Comparison of ENCODE assay signal across 12 mouse cellular contexts in the genomic region with DNA sequence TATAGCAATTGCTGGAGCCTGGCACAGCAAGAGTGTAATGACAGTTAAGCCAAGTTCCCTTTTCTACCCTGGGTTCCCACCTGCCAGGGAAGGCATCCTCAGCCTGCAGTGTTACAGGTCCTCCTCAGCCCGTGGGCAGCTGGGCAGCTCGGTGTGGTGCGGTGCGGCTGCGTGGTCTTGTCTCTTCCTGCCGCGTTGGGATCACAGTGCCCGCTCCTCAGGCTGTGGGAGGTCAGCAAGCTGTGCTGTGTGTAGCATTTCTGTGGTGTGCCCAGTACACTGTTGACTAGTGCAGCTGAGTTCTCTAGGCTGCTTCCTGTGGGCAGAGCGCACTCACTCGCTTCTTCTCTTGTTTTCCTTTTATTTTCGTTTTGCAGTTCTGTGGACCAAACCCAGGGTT. TPM values are rescaled to one million over a fixed set of nuclear protein-coding genes. Genes with fewer than 3 reads are reported as not detected.
DNase-seq lines count a peak whose midpoint lies in the region; ATAC-seq and TF ChIP-seq lines count a peak whose summit lies in the region.
"Had no signal": no experiment of that assay in that cellular context is flagged by ENCODE, and none has a peak within 500 bp of the region (broad histone marks: within the 10 kb centered on the region; RNA-seq: fewer than 3 reads in every experiment).

No protein-coding gene starts in this region.

- H3K4me1 ChIP-seq in forebrain, embryonic 14.5 days (ENCODE audit: control insufficient read depth, insufficient read depth, low read length): no peaks in the 10 kb centered on the region
- H3K4me1 ChIP-seq: heart, embryonic 12.5 days; limb, embryonic 12.5 days had no signal

- ATAC-seq in activated CD4-positive, CD25-positive, alpha-beta regulatory T cell, adult 4 months: peak; percentile 91
- peak; percentile 81 for ATAC-seq in megakaryocyte progenitor cell, adult 5-6 weeks (replicated peaks; ENCODE audit: poor library complexity)
- no peak for ATAC-seq in forebrain, embryonic 14.5 days

- H3K27ac ChIP-seq in gastrocnemius, adult 2 months: no peak overlapping the region
- no peak overlapping the region for H3K27ac ChIP-seq in forebrain, embryonic 14.5 days (ENCODE audit: low read depth, low read length)
- H3K27ac ChIP-seq: hindbrain, embryonic 14.5 days; limb, embryonic 12.5 days had no signal

- intact Hi-C loops in gastrocnemius, adult 2 months (cut with DNase I): no loop called here

- no peak overlapping the region for H3K9ac ChIP-seq in forebrain, embryonic 14.5 days (ENCODE audit: low read length)
- H3K9ac ChIP-seq: heart, embryonic 12.5 days; hindbrain, embryonic 14.5 days; limb, embryonic 12.5 days had no signal

- peak overlapping the region; percentile 26; the same call in 1 of the 2 replicates for H3K4me3 ChIP-seq in gastrocnemius, adult 2 months
- no peak overlapping the region for H3K4me3 ChIP-seq in forebrain, embryonic 14.5 days (ENCODE audit: low read depth, low read length)
- H3K4me3 ChIP-seq: heart, embryonic 12.5 days; limb, embryonic 12.5 days had no signal

- no peak overlapping the region for H3K4me2 ChIP-seq in forebrain, embryonic 14.5 days (ENCODE audit: low read length)
- H3K4me2 ChIP-seq: heart, embryonic 12.5 days; hindbrain, embryonic 14.5 days; limb, embryonic 12.5 days had no signal

- DNase-seq in gastrocnemius, adult 2 months: no peak
- DNase-seq in gastrocnemius, postnatal 4 days (ENCODE audit: low spot score in 2 of 2): no peak
- DNase-seq in thymus, adult 18-20 months: peak; percentile 9 to 20
- no peak for DNase-seq in right cerebral cortex, adult 18-20 months
- DNase-seq in forebrain, embryonic 14.5 days (ENCODE audit: low spot score): no peak
- DNase-seq in kidney, postnatal 10 days: no peak
- DNase-seq: adrenal gland, adult 8-10 months had no signal

- 95% methylated on average over 11 of the region's 11 CpGs for WGBS in forebrain, embryonic 14.5 days

- H3K9me3 ChIP-seq in forebrain, embryonic 14.5 days (replicated peaks; ENCODE audit: control insufficient read depth, low read length): no peaks in the 10 kb centered on the region
- H3K9me3 ChIP-seq: heart, embryonic 12.5 days; limb, embryonic 12.5 days had no signal

- no peaks in the 10 kb centered on the region for H3K27me3 ChIP-seq in forebrain, embryonic 14.5 days (replicated peaks; ENCODE audit: control insufficient read depth, insufficient read depth, low read length)
- H3K27me3 ChIP-seq: heart, embryonic 12.5 days; limb, embryonic 12.5 days had no signal

- no peak for TF ChIP-seq CTCF in gastrocnemius, adult 2 months (IDR thresholded peaks at IDR 0.05)

- peaks cover 90% of the 10 kb centered on the region for H3K36me3 ChIP-seq in forebrain, embryonic 14.5 days (ENCODE audit: control insufficient read depth, insufficient read depth, low read length)

RNA-seq across cellular contexts. Expression of a gene that starts 25.4 kb away (rescaled TPM):
- total RNA-seq in gastrocnemius, adult 2 months (2021): 10 to 100 TPM; 74.9 to 78.9 TPM
- total RNA-seq in gastrocnemius, postnatal 4 days (2021): 10 to 100 TPM; 44.1 to 47.6 TPM
- 10 to 100 TPM; 17.1 to 20.4 TPM for polyA plus RNA-seq in activated CD4-positive, CD25-positive, alpha-beta regulatory T cell, adult 4 months (2017; shearing (Covaris generic))
- 38.6 and 39.3 TPM in 2 replicates for total RNA-seq in megakaryocyte progenitor cell, adult 5-6 weeks (2015)
- 53.2 and 57.4 TPM in 2 replicates for total RNA-seq in megakaryocyte progenitor cell, adult 5-6 weeks (2017)
- polyA plus RNA-seq in forebrain, embryonic 14.5 days (2014; fragmentation: Nextera tagmentation; extraction: Ambion mirVana): 19.6 and 25.9 TPM in 2 replicates

RNA-seq across cellular contexts. Expression of a gene that starts 28.8 kb away (rescaled TPM):
- under 1 TPM in 1 of 2 experiments, not detected in 1; 0.20 TPM for total RNA-seq in gastrocnemius, adult 2 months (2021)
- total RNA-seq in gastrocnemius, postnatal 4 days (2021): under 1 TPM; 0.29 to 0.83 TPM
- polyA plus RNA-seq in activated CD4-positive, CD25-positive, alpha-beta regulatory T cell, adult 4 months (2017; shearing (Covaris generic)): not detected
- total RNA-seq in megakaryocyte progenitor cell, adult 5-6 weeks (2015): not detected in 2 replicates
- total RNA-seq in megakaryocyte progenitor cell, adult 5-6 weeks (2017): not detected in 2 replicates
- 0.30 and 0.33 TPM in 2 replicates for polyA plus RNA-seq in forebrain, embryonic 14.5 days (2014; fragmentation: Nextera tagmentation; extraction: Ambion mirVana)

RNA-seq across cellular contexts. Expression of a gene that starts 41.7 kb away (rescaled TPM):
- total RNA-seq in gastrocnemius, adult 2 months (2021): 100 to 1,000 TPM; 109 to 121 TPM
- total RNA-seq in gastrocnemius, postnatal 4 days (2021): 10 to 100 TPM; 41.4 to 45.1 TPM
- not detected for polyA plus RNA-seq in activated CD4-positive, CD25-positive, alpha-beta regulatory T cell, adult 4 months (2017; shearing (Covaris generic))
- total RNA-seq in megakaryocyte progenitor cell, adult 5-6 weeks (2015): not detected in 2 replicates
- not detected in 2 replicates for total RNA-seq in megakaryocyte progenitor cell, adult 5-6 weeks (2017)
- 2.7 and 3.0 TPM in 2 replicates for polyA plus RNA-seq in forebrain, embryonic 14.5 days (2014; fragmentation: Nextera tagmentation; extraction: Ambion mirVana)

Comparison
In these comparisons a context has a peak if more than half of its experiments do, and no peak if none do; other contexts are left out.
1. DNase-seq: peak in thymus, adult 18-20 months (2 of 2); none in gastrocnemius, adult 2 months (single experiment), gastrocnemius, postnatal 4 days (0 of 2), right cerebral cortex, adult 18-20 months (single experiment), forebrain, embryonic 14.5 days (single experiment) and kidney, postnatal 10 days (single experiment).
2. RNA of a gene that starts 41.7 kb away (total RNA-seq): 109 to 121 TPM in gastrocnemius, adult 2 months and 41.4 to 45.1 TPM in gastrocnemius, postnatal 4 days; not detected in megakaryocyte progenitor cell, adult 5-6 weeks; every median in the first group is over 10 times any median in the second.